Mouse (Mus musculus) midbrain, embryonic 14.5 days (tissue): Measurements from ENCODE around the gene Smurf2. TPM values are rescaled to one million over a fixed set of nuclear protein-coding genes. Genes with fewer than 3 reads are reported as not detected.

Source experiments
- ATAC-seq: fragments of 200-750 bp; cut with Nextera tagmentation; 2 replicates; pipeline ENCODE4 v1.8.0; 2017; ENCODE audit warnings: moderate number of reproducible peaks, moderate library complexity; ENCODE audit not compliant: low FRiP score, low TSS enrichment
- DNase-seq: peaks from one replicate; pipeline ENCODE4 v3.0.0-alpha.2; 2015
- H3K27ac ChIP-seq: fragments of 300-500 bp; sonication (generic); replicated peaks from 2 replicates; pipeline ENCODE4 v1.5.1; 2014; ENCODE audit warnings: mild to moderate bottlenecking, low read depth, low read length, moderate library complexity
- H3K27me3 ChIP-seq: fragments of 300-500 bp; sonication (generic); 2 replicates; pipeline ENCODE4 v1.6.1; 2014; ENCODE audit warnings: low read length, control low read depth, mixed read lengths; ENCODE audit not compliant: control insufficient read depth, insufficient read depth
- H3K36me3 ChIP-seq: fragments of 300-500 bp; sonication (generic); 2 replicates; pipeline ENCODE4 v1.6.1; 2014; ENCODE audit warnings: low read length, control low read depth; ENCODE audit not compliant: control insufficient read depth, insufficient read depth
- H3K4me1 ChIP-seq: fragments of 300-500 bp; sonication (generic); 2 replicates; pipeline ENCODE4 v1.6.1; 2014; ENCODE audit warnings: mild to moderate bottlenecking, antibody characterized with exemption, low read length, control low read depth; ENCODE audit not compliant: control insufficient read depth, insufficient read depth
- H3K4me2 ChIP-seq: fragments of 300-500 bp; sonication (generic); 2 replicates; pipeline ENCODE4 v1.6.1; 2014; ENCODE audit warnings: mild to moderate bottlenecking, low read length, moderate library complexity
- H3K4me3 ChIP-seq: fragments of 300-500 bp; sonication (generic); replicated peaks from 2 replicates; pipeline ENCODE4 v1.5.1; 2014; ENCODE audit warnings: low read depth, low read length
- H3K9ac ChIP-seq: fragments of 300-500 bp; sonication (generic); replicated peaks from 2 replicates; pipeline ENCODE4 v1.6.1; 2014; ENCODE audit warnings: mild to moderate bottlenecking, low read length, moderate library complexity
- H3K9me3 ChIP-seq: fragments of 300-500 bp; sonication (generic); 2 replicates; pipeline ENCODE4 v1.6.1; 2016; ENCODE audit warnings: low read length, control low read depth, mixed read lengths; ENCODE audit not compliant: control insufficient read depth
- WGBS: fragments of 180-500 bp; shearing (Covaris S2); extraction: QIAGEN DNeasy Blood & Tissue Kit; methylation state at CpG from one replicate; pipeline ENCODE4 v1.1.7; 2014; 5-methylcytosine and 5-hydroxymethylcytosine counted together
- polyA plus RNA-seq: library from polyadenylated mRNA; unstranded; fragments of >200 nt; fragmentation: Nextera tagmentation; extraction: Ambion mirVana; gene quantifications from 2 replicates; pipeline ENCODE4 v1.2.1, GENCODE M21; 2014

The Smurf2 gene
- polyA plus RNA-seq, 1 experiment from 2014 or later = 24.0 TPM

DNA sequence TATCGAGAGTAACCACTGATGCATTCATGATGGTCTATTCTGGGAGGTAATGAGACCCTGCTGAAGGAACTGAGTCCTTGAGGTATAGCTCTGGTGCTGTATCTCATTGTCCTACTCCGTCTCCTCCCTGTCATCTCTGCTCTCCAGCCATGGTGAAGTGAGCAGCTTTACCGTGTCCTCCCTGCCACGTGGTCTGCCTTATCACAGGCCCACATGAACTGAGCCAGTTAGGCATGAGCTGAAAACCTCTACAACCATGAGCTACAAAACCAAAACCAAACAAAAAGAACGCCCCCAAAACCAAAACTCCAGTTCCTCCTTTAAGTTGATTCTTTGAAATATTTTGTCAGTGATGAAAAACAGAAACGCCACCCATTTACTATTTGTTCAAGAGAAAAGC lies 47.9 kb downstream of the Smurf2 start:
- Histone ChIP-seq H3K27me3 (no peaks in the 10 kb centered on the region), H3K36me3 (peaks cover 12% of the 10 kb centered on the region), H3K9ac (no peak overlapping the region), H3K4me3 (no peak overlapping the region), H3K4me2 (no peak overlapping the region), H3K4me1 (no peaks in the 10 kb centered on the region), H3K9me3 (no peaks in the 10 kb centered on the region), H3K27ac (no peak overlapping the region)
- no peak for ATAC-seq
- DNase-seq = no peak
- 92% methylated on average over 6 of the region's 6 CpGs for WGBS

GRCm38 (mm10) chr11:106851438-106851837 lies 69.1 kb downstream of the Smurf2 start:
- Histone ChIP-seq H3K27ac (no peak overlapping the region), H3K4me2 (no peak overlapping the region), H3K4me3 (no peak overlapping the region), H3K9me3 (no peaks in the 10 kb centered on the region), H3K4me1 (no peaks in the 10 kb centered on the region), H3K9ac (no peak overlapping the region), H3K27me3 (no peaks in the 10 kb centered on the region), H3K36me3 (peaks cover 43% of the 10 kb centered on the region)
- ATAC-seq (no peak), DNase-seq (peak; percentile 70)
- WGBS = 57% methylated on average over 2 of the region's 2 CpGs

GRCm38 (mm10) chr11:106842002-106842401 lies 78.5 kb downstream of the Smurf2 start:
- H3K27ac ChIP-seq = no peak overlapping the region
- WGBS = 93% methylated on average over 3 of the region's 3 CpGs
- ATAC-seq (no peak), DNase-seq (no peak)
- H3K9ac ChIP-seq = no peak overlapping the region
- no peaks in the 10 kb centered on the region for H3K4me1 ChIP-seq
- no peaks in the 10 kb centered on the region for H3K27me3 ChIP-seq
- no peaks in the 10 kb centered on the region for H3K9me3 ChIP-seq
- peaks cover 61% of the 10 kb centered on the region for H3K36me3 ChIP-seq
- H3K4me3 ChIP-seq = no peak overlapping the region
- no peak overlapping the region for H3K4me2 ChIP-seq

DNA sequence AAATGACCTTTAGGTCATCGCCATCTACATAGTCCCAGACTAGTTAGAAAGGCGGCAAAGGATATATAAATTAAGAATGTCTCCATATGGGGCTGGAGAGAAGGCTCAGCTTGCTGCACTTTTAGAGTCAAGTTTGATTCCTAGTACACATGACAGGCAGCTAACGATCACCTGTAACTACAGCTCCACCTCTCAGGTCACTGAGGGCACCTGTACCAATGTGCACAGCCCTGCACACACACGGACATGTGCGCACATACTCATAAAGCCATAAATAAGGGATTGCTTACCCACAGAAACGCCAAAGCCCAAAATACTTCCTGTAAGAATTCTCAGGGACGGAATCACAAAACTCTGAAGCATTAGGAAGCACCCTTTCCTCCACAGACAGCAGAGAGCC lies 92.4 kb downstream of the Smurf2 start:
- H3K9ac ChIP-seq = no peak overlapping the region
- DNase-seq (no peak), ATAC-seq (no peak)
- no peak overlapping the region for H3K4me3 ChIP-seq
- 98% methylated on average over 7 of the region's 7 CpGs for WGBS
- H3K27ac ChIP-seq = no peak overlapping the region
- no peaks in the 10 kb centered on the region for H3K9me3 ChIP-seq
- no peak overlapping the region for H3K4me2 ChIP-seq
- no peaks in the 10 kb centered on the region for H3K27me3 ChIP-seq
- H3K36me3 ChIP-seq = peaks cover 65% of the 10 kb centered on the region
- H3K4me1 ChIP-seq = no peaks in the 10 kb centered on the region

DNA sequence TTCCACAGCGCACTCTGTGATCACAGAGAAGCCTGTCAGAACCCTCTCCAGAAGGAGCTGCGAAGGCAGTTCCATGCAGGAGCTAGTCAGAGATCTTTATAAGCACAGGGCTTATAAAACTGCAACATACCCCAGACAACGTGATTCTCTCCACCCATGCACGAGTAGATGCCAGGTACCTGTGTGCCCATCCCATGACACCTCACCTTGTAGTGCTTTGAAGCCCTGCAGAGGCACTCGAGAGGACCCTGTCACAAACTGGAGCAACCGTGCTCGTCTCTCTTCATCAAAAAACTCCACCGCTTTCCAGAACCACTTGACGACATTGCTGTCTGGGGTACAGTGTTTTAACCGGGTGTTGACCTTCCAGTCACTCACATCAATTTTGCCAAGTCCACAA lies 96.1 kb downstream of the Smurf2 start:
- ATAC-seq (no peak), DNase-seq (no peak)
- Histone ChIP-seq H3K36me3 (peaks cover 64% of the 10 kb centered on the region), H3K4me2 (no peak overlapping the region), H3K4me1 (no peaks in the 10 kb centered on the region), H3K9ac (no peak overlapping the region), H3K27ac (no peak overlapping the region), H3K9me3 (no peaks in the 10 kb centered on the region), H3K4me3 (no peak overlapping the region), H3K27me3 (no peaks in the 10 kb centered on the region)
- WGBS = 94% methylated on average over 10 of the region's 10 CpGs

GRCm38 (mm10) chr11:106823741-106824140 lies 96.8 kb downstream of the Smurf2 start:
- Histone ChIP-seq H3K27ac (no peak overlapping the region), H3K4me2 (no peak overlapping the region), H3K4me1 (no peaks in the 10 kb centered on the region), H3K9ac (no peak overlapping the region), H3K27me3 (no peaks in the 10 kb centered on the region), H3K9me3 (no peaks in the 10 kb centered on the region), H3K4me3 (no peak overlapping the region), H3K36me3 (peaks cover 65% of the 10 kb centered on the region)
- no peak for DNase-seq
- 96% methylated on average over 8 of the region's 8 CpGs for WGBS
- no peak for ATAC-seq

GRCm38 (mm10) chr11:106822911-106823310 lies 97.6 kb downstream of the Smurf2 start:
- H3K4me1 ChIP-seq = peaks cover 3% of the 10 kb centered on the region; the same call in 1 of the 2 replicates
- H3K4me2 ChIP-seq = no peak overlapping the region
- peaks cover 66% of the 10 kb centered on the region for H3K36me3 ChIP-seq
- H3K27me3 ChIP-seq = no peaks in the 10 kb centered on the region
- no peak overlapping the region for H3K9ac ChIP-seq
- ATAC-seq = no peak
- H3K9me3 ChIP-seq = no peaks in the 10 kb centered on the region
- WGBS = 85% methylated on average over 5 of the region's 5 CpGs
- H3K27ac ChIP-seq = no peak overlapping the region
- DNase-seq = no peak
- H3K4me3 ChIP-seq = no peak overlapping the region

DNA sequence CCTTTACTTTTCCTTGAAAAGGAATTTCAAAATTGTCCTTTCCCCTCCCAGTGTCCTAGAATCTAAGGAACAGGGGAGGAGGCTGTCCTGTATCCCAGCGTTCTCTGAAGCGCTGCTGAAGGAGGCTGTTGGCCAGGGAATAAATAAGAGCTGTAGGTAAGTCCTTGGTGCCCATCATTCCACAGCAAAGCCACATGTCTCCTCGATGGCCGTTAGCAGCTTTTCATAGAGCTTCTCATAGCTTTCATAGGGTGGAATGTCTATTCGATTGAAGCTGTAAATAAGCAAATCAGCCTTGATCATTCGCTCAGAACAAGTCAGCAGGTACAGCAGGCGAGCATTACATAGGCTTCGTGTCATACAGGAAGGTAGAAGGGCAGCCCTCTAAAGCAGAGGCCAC lies 98.0 kb downstream of the Smurf2 start:
- no peak overlapping the region for H3K27ac ChIP-seq
- no peak overlapping the region for H3K4me2 ChIP-seq
- H3K27me3 ChIP-seq = no peaks in the 10 kb centered on the region
- no peaks in the 10 kb centered on the region for H3K9me3 ChIP-seq
- H3K9ac ChIP-seq = no peak overlapping the region
- WGBS = 92% methylated on average over 8 of the region's 8 CpGs
- H3K4me1 ChIP-seq = peaks cover 5% of the 10 kb centered on the region; the same call in 1 of the 2 replicates
- DNase-seq = no peak
- peaks cover 65% of the 10 kb centered on the region for H3K36me3 ChIP-seq
- H3K4me3 ChIP-seq = no peak overlapping the region
- no peak for ATAC-seq

DNA sequence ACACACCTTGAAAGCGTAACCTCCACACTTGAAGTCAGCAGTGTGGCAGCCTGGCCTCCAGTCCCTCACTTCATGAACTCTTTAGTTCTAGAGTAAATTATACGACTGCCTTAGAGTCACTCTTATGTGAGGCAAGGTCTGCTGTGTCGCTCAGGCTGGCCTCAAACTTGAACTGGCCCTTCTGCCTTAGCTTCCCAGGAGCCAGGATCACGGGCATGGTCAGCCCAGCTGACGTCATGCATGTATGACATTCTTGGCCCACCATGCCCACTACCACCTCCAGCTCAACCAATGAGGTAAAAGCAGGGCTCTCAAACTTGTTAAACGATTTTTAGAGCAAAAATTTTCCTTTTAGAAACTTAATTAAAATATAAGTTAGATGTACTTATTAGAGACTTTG lies 99.1 kb downstream of the Smurf2 start:
- 90% methylated on average over 6 of the region's 6 CpGs for WGBS
- H3K27ac ChIP-seq = no peak overlapping the region
- no peaks in the 10 kb centered on the region for H3K9me3 ChIP-seq
- ATAC-seq (no peak), DNase-seq (no peak)
- peaks cover 5% of the 10 kb centered on the region; the same call in 1 of the 2 replicates for H3K4me1 ChIP-seq
- H3K36me3 ChIP-seq = peaks cover 76% of the 10 kb centered on the region
- no peaks in the 10 kb centered on the region for H3K27me3 ChIP-seq
- H3K4me2 ChIP-seq = no peak overlapping the region
- no peak overlapping the region for H3K9ac ChIP-seq
- H3K4me3 ChIP-seq = no peak overlapping the region
